Mouse (Mus musculus) gastrocnemius, adult 2 months (tissue): ENCODE data around the gene Pkn3. TPM values are rescaled to one million over a fixed set of nuclear protein-coding genes. Genes with fewer than 3 reads are reported as not detected.

Experiments
- DNase-seq: peaks from one replicate; pipeline ENCODE4 v3.0.0; 2022
- H3K27ac ChIP-seq: fragments of 200-600 bp; 2 replicates; pipeline ENCODE4 v1.8.1; 2022; ENCODE audit warnings: mild to moderate bottlenecking
- H3K4me3 ChIP-seq: fragments of 200-600 bp; 2 replicates; pipeline ENCODE4 v1.8.1; 2022; ENCODE audit warnings: mild to moderate bottlenecking, moderate library complexity
- CTCF ChIP-seq: fragments of 200-600 bp; IDR thresholded peaks from 2 replicates; pipeline ENCODE4 v1.8.1; 2022; ENCODE audit warnings: antibody characterized with exemption, mild to moderate bottlenecking, moderate library complexity
- intact Hi-C: fragments of 180-260 bp; cut with DNase I; formaldehyde crosslinking; loops from one replicate; pipeline ENCODE4 v1.15.1; 2025
- total RNA-seq, 2 experiments: library from RNA; stranded (reverse); gene quantifications; 2 replicates each; pipeline ENCODE4 v1.2.3; 2021

Gene Pkn3
- total RNA-seq, 2 experiments from 2014 or later = 3.6 to 4.1 TPM

DNA sequence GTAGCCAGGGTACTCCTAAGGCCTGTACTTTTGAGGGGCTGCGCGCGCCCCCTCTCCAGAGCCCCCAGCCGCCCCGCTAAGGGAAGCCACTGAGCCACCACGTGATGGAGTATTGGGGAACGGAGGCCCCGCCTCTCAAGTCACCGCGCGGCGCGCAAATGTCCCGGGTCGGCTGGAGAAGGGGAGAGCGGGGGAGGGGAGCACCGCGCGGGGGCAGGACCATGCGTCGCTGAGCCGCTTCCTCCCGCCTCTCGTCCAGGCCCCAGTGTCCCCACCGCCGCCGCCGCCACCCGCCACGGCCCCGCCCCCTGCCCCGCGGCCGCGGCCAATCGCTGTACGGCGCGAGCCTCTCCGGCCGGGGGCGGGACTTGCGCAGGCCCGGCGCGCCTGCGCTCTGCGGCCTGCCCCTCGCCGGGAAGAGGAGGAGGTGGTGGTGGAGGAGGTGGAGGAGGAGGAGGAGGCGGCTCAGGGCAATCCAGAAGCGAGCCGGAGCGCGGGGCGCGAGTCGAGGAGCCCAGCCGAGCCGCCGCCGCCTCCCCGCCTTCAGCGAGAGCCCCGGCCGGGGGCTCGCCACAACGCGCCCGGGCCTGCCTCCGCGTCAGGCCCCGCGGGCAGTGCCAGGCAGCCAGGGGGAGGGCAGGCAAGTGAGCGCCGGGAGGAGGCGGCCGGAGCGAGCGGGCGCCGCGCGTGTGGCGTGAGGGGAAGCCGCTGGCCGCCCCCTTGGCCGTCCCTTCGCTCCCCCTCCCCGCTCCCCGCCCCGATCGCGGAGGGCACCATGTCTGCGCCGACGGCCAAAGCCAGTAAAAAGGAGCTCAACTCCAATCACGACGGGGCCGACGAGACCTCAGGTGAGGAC is 11.2 kb upstream of the Pkn3 start:
- intact Hi-C loops = no loop called here
- no peak for TF ChIP-seq CTCF
- Histone ChIP-seq H3K27ac (peak overlapping the region; percentile 96), H3K4me3 (peak overlapping the region; percentile 98)
- peak; percentile 99 for DNase-seq

DNA sequence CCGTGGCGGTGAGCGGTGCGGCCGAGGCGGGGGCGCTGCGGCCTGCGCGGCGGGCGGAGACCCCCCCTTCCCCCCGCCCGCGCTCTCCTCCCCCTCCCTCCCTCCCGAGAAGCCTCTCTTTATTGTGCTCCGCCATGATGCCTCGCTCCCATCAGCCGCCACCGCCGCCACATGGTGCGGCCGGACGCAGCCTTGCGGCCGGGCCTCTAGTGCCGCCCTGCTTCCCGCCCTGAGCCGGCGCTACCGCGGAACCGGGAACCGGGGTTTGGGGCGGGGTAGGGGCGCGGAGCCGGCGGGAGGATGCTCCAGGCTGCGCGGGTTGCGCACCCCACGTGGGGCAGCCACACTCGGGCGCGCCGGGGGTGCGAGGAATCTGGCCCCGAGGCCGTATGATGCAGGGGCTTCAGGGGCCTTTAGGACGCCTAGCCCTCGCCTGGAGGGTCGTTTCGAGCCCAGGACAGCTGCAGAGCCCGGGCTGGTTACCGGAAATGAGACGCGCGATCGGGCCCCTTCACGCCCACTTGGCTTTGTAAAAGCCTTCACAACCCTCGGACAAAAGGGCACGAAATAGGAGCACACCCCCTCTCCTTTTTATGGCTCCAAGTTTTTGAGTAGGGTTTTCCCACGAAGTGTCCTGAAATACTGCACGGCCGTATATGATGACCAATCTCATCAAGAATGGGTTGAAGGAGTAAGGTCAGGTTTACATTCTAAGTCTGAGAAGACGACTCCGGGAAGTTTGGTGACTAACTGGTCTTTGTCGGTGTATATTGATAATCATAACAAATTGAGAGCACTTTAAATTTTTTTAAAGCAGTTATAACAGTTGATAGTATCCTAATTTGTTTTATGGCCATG is 10.2 kb upstream of the Pkn3 start:
- TF ChIP-seq CTCF = no peak

DNA sequence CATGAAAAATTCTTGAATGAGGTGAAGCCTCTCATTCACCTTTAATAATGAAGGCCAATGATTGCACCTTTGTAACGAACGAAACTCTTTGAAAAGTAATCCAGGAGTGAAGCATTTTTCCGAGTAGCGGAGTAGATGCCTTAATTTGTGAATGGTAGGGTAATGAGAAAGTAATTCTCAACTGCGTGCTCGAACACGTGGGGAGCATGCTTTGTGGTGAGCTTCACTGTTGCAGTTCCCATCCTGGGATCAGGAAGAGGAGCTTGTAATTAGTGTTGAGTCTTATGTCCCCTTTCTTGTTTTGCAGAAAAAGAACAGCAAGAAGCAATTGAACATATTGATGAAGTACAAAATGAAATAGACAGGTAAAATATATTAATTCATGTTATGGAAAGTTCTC is 9.5 kb upstream of the Pkn3 start:
- DNase-seq = no peak
- no peak overlapping the region for H3K27ac ChIP-seq
- TF ChIP-seq CTCF = no peak
- H3K4me3 ChIP-seq = peak overlapping the region; percentile 98
- intact Hi-C loops = no loop called here

More for the DNA sequence above, 10.2 kb upstream of the Pkn3 start:
- Histone ChIP-seq H3K4me3 (peak overlapping the region; percentile 98), H3K27ac (peak overlapping the region; percentile 96)
- DNase-seq = peak; percentile 53
- intact Hi-C loops = no loop called here

DNA sequence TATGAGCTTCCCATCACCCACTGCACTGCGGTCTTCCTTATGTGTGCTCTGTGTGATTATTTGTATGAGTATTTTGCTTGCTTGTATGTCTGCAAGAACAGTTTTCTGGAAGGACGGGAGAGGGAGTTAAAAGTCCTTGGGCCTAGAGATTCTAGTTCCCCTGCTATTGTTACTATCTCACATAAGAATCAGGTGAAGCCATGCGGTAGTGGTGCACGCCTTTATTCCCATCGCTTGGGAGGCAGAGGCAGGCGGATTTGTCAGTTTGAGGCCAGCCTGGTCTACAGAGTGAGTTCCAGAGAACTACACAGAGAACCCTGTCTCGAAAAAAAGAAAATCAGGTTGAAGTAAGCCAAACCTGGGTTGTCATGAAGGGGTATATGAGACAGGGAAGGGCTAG is 4.6 kb upstream of the Pkn3 start:
- no peak for TF ChIP-seq CTCF
- H3K27ac ChIP-seq = no peak overlapping the region
- no peak for DNase-seq
- H3K4me3 ChIP-seq = no peak overlapping the region
- intact Hi-C loops = no loop called here

DNA sequence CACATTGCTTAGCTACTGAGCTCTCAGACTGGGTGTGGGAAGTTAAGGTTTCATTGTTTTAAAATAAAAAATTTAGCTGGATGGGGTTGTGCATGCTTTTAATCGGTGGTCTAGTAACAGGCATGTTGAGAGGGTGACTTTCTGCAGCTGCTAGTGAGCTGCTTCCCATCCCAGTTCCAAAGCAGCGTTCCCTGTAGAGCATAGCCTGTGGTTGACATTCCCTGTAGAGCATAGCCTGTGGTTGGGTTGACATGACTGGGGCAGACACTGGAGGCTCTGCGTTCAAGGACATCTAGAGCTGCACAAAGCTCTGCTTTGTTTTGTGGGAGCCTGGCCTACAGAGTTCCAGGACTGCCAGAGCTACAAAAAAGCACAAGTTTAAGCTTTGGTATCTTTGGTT is 4.2 kb upstream of the Pkn3 start:
- intact Hi-C loops = no loop called here
- DNase-seq = no peak
- no peak for TF ChIP-seq CTCF
- no peak overlapping the region for H3K4me3 ChIP-seq
- no peak overlapping the region for H3K27ac ChIP-seq

DNA sequence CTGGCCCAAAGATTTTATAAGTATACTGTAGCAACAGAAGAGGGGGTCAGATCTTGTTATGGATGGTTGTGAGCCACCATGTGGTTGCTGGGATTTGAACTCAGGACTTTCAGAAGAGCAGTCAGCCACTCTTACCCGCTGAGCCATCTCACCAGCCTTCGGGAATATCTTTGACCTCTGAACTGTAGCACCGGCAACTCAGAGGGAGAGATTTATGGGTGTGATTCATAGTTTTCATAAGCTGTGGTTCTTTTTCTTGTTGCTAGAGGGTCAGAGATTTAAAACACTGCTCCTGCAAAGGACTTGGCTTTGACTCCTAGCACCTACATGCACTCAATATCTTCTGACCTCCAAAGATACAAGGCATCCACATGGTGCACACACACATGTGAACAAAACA is 1.9 kb upstream of the Pkn3 start:
- DNase-seq = no peak
- Histone ChIP-seq H3K4me3 (no peak overlapping the region), H3K27ac (no peak overlapping the region)
- TF ChIP-seq CTCF = no peak
- intact Hi-C loops = no loop called here

DNA sequence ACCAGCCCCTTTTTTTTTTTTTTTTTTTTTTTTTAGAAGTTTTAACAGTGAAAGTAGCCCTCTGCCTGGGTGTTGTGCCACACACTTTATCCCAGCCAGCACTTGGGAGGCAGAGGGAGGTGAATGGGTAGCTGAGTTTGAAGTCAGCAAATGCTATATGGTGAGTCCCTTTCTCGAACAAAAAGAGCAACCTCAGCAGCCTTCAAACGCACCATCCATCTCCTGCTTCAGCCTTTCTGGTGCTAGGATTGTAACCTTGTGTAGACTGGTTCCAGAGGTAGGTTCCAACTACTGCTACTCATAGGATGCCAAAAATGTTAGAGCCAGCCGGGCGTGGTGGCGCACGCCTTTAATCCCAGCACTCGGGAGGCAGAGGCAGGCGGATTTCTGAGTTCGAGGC is 1.0 kb upstream of the Pkn3 start:
- no peak for TF ChIP-seq CTCF
- Histone ChIP-seq H3K27ac (no peak overlapping the region), H3K4me3 (no peak overlapping the region)
- intact Hi-C loops = no loop called here
- no peak for DNase-seq

DNA sequence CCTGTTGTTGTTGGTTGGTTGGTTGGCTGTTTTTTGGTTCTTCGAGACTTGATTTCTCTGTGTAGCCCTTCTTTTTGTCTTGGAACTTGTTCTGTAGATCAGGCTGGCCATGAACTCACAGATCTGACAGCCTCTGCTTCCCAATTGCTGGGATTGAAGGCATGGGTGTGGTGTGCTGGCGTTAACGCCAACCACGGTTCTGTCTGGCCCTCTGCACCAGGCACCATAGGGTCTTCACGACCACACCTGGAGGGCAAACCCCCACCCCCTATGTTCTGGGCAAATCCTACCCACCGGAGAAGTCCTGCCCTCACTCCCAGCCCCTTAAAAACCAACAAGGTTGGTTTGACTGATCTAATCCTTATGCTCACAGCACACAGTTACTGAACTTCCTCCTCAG is 525 bp upstream of the Pkn3 start:
- no peak for DNase-seq
- Histone ChIP-seq H3K4me3 (peak overlapping the region; percentile 77), H3K27ac (peak overlapping the region; percentile 88)
- TF ChIP-seq CTCF = no peak
- intact Hi-C loops = loop anchor here (1.0 kb wide), 1 partner anchor 19 kb away; no protein-coding TSS in a partner anchor

DNA sequence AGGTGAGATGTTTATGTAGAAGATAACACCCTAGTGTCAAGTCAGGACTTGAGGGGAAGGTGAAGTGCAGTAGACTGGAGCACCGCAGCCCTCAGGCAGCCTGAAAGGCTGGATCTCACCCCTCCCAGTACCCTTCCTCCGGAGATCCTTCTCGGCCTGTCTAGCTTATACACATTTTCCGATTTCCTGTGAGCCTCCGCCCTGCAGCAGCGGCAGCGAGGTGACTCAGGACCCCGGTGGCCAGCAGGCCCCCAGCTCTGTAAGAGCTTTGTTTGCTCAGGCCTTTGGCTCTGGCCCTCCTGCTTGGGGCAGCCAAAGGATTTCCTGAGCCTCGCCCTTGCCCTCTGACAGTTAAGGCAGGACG is 847 bp downstream of the Pkn3 start:
- Histone ChIP-seq H3K27ac (peak overlapping the region; percentile 88), H3K4me3 (peak overlapping the region; percentile 77)
- intact Hi-C loops = loop anchor here (2.0 kb wide), 1 partner anchor 14 kb away; the partner anchor contains the start of gene Zdhhc12
- DNase-seq = peak; percentile 58
- TF ChIP-seq CTCF = no peak

DNA sequence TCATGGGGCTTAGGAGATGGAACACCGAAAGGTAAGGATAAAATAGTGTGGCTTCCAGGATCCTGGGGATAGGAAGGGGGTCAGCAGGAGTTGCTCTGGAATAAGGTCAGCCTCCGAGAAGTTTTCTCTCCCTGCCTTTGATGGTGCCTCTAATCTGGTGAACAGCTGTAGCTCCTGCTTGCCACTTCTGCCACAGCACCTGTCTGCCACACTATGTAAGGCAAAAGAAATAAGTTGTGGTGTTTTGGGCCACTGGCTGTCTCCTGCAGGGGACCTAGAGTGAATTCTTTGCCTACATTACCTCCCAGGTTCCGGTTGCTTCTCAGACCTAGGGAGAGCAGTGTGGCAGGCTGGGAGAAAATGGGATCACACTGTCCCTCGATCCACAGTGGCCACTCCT is 1.3 kb downstream of the Pkn3 start:
- no peak for TF ChIP-seq CTCF
- intact Hi-C loops = loop anchor here (2.0 kb wide), 1 partner anchor 14 kb away; the partner anchor contains the start of gene Zdhhc12
- Histone ChIP-seq H3K4me3 (peak overlapping the region; percentile 64), H3K27ac (peak overlapping the region; percentile 88)
- no peak for DNase-seq

DNA sequence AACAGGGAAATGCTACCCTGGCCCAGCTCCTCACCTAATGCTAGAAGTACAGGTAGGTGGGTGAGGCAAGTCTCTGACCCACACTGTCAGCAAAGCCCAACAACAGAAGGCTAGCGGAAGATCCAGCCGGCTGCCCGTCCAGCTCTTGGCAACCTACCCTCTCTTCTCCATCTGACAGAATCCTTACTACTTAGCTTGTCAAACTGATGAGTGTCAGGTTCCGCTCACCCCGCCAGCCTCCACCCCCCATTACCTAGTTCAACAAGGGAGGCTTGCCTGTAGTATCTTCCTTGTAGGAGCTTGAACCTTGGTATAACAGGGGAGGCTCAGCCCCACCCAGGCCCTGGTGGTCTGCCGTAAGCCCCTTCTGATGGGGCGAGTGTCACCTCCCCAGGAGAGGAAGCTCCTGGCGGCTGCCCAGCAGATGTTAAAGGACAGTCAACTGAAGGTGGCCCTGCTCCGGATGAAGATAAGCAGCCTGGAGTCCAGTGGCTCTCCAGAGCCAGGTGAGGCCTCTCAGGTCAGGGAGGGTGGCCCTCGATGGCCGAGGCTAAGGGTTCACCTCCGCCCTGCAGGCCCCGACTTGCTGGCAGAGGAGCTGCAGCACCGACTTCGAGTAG is 2.8 kb downstream of the Pkn3 start:
- DNase-seq = no peak
- peak overlapping the region; percentile 64 for H3K4me3 ChIP-seq
- no peak for TF ChIP-seq CTCF
- peak overlapping the region; percentile 88; the same call in 1 of the 2 replicates for H3K27ac ChIP-seq
- intact Hi-C loops = no loop called here

DNA sequence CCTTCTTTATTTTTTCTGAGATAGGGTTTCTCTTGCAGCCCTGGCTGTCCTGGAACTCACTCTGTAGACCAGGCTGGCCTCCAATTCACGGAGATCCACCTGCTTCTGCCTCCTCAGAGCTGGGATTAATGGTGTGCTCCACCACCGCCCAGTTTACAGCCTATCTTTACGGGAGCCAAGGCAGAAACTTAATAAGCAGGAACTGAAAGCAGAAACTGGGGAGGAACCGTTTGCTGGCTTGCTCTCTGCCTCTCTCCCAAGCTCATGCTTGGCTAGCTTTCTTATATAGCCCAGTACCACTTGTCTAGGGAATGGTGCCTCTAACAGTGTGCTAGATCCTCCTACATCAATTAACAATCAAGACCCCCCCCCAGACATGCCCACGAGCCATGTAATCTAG is 6.6 kb downstream of the Pkn3 start:
- DNase-seq = no peak
- Histone ChIP-seq H3K27ac (no peak overlapping the region), H3K4me3 (no peak overlapping the region)
- no peak for TF ChIP-seq CTCF
- intact Hi-C loops = no loop called here

DNA sequence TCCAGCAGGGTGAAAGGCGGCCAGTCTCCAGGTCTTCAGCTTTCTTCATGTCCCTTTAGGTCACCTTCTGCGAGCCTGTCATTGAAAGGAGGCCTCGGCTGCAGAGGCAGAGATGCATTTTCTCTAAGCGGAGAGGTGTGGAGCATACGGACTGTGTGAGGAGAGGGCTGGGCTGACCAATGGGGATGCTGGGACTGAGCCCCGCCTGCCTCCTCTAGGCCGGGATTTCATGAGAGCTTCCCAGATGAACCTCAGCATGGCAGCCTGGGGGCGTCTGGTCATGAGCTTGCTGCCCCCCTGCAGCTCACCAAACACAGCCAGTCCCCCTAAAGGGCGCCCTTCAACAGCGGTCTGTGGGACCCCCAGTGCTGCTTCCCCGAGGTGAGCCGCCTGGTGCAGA is 7.1 kb downstream of the Pkn3 start:
- intact Hi-C loops = no loop called here
- DNase-seq = no peak
- no peak overlapping the region for H3K27ac ChIP-seq
- no peak for TF ChIP-seq CTCF
- no peak overlapping the region for H3K4me3 ChIP-seq
